Mouse (Mus musculus) A20 (cell line): ENCODE results near the gene Ppif.

Source experiments
- DNase-seq: peaks from one replicate; pipeline ENCODE4 v3.0.0-alpha.2; 2011; ENCODE audit warnings: low read depth, low spot score

Gene Ppif

GRCm38 (mm10) chr14:25734736-25735716 is 41.1 kb downstream of the Ppif start:
- DNase-seq = no peak

GRCm38 (mm10) chr14:25736140-25736539 is 42.2 kb downstream of the Ppif start:
- DNase-seq = no peak

GRCm38 (mm10) chr14:25736589-25736988 is 42.6 kb downstream of the Ppif start:
- no peak for DNase-seq

- DNase-seq = no peak
These were observed 44.6 kb downstream of the Ppif start for GRCm38 (mm10) chr14:25738591-25739001.

GRCm38 (mm10) chr14:25739957-25740565 is 46.1 kb downstream of the Ppif start:
- no peak for DNase-seq

GRCm38 (mm10) chr14:25741211-25741610 is 47.3 kb downstream of the Ppif start:
- DNase-seq = no peak

- DNase-seq = peak; percentile 52
These were observed 48.0 kb downstream of the Ppif start for GRCm38 (mm10) chr14:25741840-25742367.

GRCm38 (mm10) chr14:25742943-25743342 is 49.0 kb downstream of the Ppif start:
- no peak for DNase-seq

- no peak for DNase-seq
These were observed 51.6 kb downstream of the Ppif start for GRCm38 (mm10) chr14:25745365-25746184.

- no peak for DNase-seq
These were observed 52.4 kb downstream of the Ppif start for GRCm38 (mm10) chr14:25746371-25746770.

GRCm38 (mm10) chr14:25746971-25747945 is 53.3 kb downstream of the Ppif start:
- peak; percentile 91 for DNase-seq

GRCm38 (mm10) chr14:25747996-25748756 is 54.2 kb downstream of the Ppif start:
- DNase-seq = peak; percentile 53

- DNase-seq = no peak
These were observed 55.4 kb downstream of the Ppif start for GRCm38 (mm10) chr14:25749143-25749909.
